Mouse (Mus musculus) embryonic facial prominence, embryonic 11.5 days (tissue): ENCODE measurements around the gene Angptl6. TPM values are rescaled to one million over a fixed set of nuclear protein-coding genes. Genes with fewer than 3 reads are reported as not detected.

Experiments used
- ATAC-seq: fragments of 200-750 bp; cut with Nextera tagmentation; replicated peaks from 2 replicates; pipeline ENCODE4 v1.8.0; 2017; ENCODE audit warnings: low read depth; ENCODE audit not compliant: insufficient number of reproducible peaks, low FRiP score, low TSS enrichment
- DNase-seq: peaks from one replicate; pipeline ENCODE4 v3.0.0-alpha.2; 2015; ENCODE audit warnings: low spot score
- H3K27ac ChIP-seq: fragments of 300-500 bp; sonication (generic); replicated peaks from 2 replicates; pipeline ENCODE4 v1.5.1; 2014; ENCODE audit warnings: mild to moderate bottlenecking, low read depth, low read length, control low read depth
- H3K27me3 ChIP-seq: fragments of 300-500 bp; sonication (generic); 2 replicates; pipeline ENCODE4 v1.6.1; 2014; ENCODE audit warnings: mild to moderate bottlenecking, low read length, moderate library complexity, mixed read lengths; ENCODE audit not compliant: control insufficient read depth, insufficient read depth
- H3K36me3 ChIP-seq: fragments of 300-500 bp; sonication (generic); replicated peaks from 2 replicates; pipeline ENCODE4 v1.6.1; 2014; ENCODE audit warnings: low read depth, mild to moderate bottlenecking, low read length, moderate library complexity, mixed read lengths; ENCODE audit not compliant: control insufficient read depth, insufficient read depth
- H3K4me1 ChIP-seq: fragments of 300-500 bp; sonication (generic); 2 replicates; pipeline ENCODE4 v1.6.1; 2014; ENCODE audit warnings: low read length, mixed read lengths; ENCODE audit not compliant: control insufficient read depth, insufficient read depth
- H3K4me2 ChIP-seq: fragments of 300-500 bp; sonication (generic); 2 replicates; pipeline ENCODE4 v1.6.1; 2014; ENCODE audit warnings: low read depth, mild to moderate bottlenecking, control low read depth, low read length, moderate library complexity
- H3K4me3 ChIP-seq: fragments of 300-500 bp; sonication (generic); 2 replicates; pipeline ENCODE4 v1.5.1; 2014; ENCODE audit warnings: low read depth, low read length, control low read depth
- H3K9ac ChIP-seq: fragments of 300-500 bp; sonication (generic); replicated peaks from 2 replicates; pipeline ENCODE4 v1.6.1; 2014; ENCODE audit warnings: mild to moderate bottlenecking, control low read depth, low read length
- H3K9me3 ChIP-seq: fragments of 300-500 bp; sonication (generic); replicated peaks from 2 replicates; pipeline ENCODE4 v1.6.1; 2016; ENCODE audit warnings: mild to moderate bottlenecking, low read length, inconsistent platforms, mixed read lengths; ENCODE audit not compliant: control insufficient read depth
- WGBS: fragments of 180-500 bp; shearing (Covaris S2); extraction: QIAGEN DNeasy Blood & Tissue Kit; methylation state at CpG from one replicate; pipeline ENCODE4 v1.1.7; 2014; 5-methylcytosine and 5-hydroxymethylcytosine counted together
- polyA plus RNA-seq: library from polyadenylated mRNA; unstranded; fragments of >200 nt; fragmentation: Nextera tagmentation; extraction: Ambion mirVana; gene quantifications from 2 replicates; pipeline ENCODE4 v1.2.1, GENCODE M21; 2014

Gene Angptl6
- polyA plus RNA-seq, 1 experiment from 2014 or later, result 3.2 TPM

DNA sequence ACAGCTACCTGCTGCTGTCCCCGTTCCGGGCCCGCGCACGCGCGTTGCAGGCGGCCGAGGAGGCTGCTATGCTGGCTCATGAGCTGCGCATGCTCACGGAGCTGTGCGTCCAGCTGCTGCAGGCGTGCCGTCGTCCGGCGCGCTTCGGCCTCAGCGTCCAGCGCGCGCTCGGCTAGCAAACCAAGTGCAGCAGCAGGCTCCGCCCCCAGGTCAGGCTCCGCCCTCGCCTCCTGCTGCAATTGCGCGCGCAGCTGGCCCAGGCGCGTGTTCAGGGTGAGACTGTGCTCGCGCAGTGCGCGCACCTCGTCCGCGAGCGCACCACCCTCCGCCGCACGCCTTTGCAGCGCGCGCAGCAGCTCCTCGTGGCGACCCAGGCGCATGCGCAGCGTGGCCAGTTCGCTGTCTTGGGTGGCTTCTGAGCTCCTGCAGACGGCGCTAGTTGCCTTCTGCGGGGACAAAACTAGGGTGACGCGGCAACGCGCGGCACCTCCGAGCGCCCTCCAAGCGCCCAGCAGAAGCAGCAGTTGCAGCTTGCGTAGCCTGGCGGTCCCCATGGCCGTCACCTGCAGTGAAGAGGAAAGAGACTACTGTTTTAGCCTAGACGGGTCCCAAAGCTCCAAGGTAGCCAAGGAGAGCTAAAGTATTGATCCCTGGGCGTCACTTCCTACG, 1.4 kb downstream of the Angptl6 start:
- Histone ChIP-seq H3K9ac (peak overlapping the region; percentile 72), H3K4me3 (peak overlapping the region; percentile 38), H3K27ac (peak overlapping the region; percentile 70), H3K36me3 (no peaks in the 10 kb centered on the region), H3K4me1 (no peaks in the 10 kb centered on the region), H3K4me2 (peak overlapping the region; percentile 66), H3K9me3 (no peaks in the 10 kb centered on the region), H3K27me3 (no peaks in the 10 kb centered on the region)
- under 1% methylated on average over 68 of the region's 69 CpGs for WGBS
- peak; percentile 95 for ATAC-seq
- peak; percentile 99 for DNase-seq

- DNase-seq, result no peak
- WGBS, result 34% methylated on average over 14 of the region's 14 CpGs
- Histone ChIP-seq H3K4me2 (peak overlapping the region; percentile 40), H3K4me3 (peak overlapping the region; percentile 38), H3K4me1 (no peaks in the 10 kb centered on the region), H3K9ac (peak overlapping the region; percentile 32; the same call in 1 of the 2 replicates), H3K9me3 (no peaks in the 10 kb centered on the region), H3K27ac (no peak overlapping the region), H3K36me3 (no peaks in the 10 kb centered on the region), H3K27me3 (no peaks in the 10 kb centered on the region)
- ATAC-seq, result 0 out of 2 replicates have a peak, but pooled peaks have one; percentile 2
These were observed 2.1 kb downstream of the Angptl6 start for GRCm38 (mm10) chr9:20877118-20878040.

DNA sequence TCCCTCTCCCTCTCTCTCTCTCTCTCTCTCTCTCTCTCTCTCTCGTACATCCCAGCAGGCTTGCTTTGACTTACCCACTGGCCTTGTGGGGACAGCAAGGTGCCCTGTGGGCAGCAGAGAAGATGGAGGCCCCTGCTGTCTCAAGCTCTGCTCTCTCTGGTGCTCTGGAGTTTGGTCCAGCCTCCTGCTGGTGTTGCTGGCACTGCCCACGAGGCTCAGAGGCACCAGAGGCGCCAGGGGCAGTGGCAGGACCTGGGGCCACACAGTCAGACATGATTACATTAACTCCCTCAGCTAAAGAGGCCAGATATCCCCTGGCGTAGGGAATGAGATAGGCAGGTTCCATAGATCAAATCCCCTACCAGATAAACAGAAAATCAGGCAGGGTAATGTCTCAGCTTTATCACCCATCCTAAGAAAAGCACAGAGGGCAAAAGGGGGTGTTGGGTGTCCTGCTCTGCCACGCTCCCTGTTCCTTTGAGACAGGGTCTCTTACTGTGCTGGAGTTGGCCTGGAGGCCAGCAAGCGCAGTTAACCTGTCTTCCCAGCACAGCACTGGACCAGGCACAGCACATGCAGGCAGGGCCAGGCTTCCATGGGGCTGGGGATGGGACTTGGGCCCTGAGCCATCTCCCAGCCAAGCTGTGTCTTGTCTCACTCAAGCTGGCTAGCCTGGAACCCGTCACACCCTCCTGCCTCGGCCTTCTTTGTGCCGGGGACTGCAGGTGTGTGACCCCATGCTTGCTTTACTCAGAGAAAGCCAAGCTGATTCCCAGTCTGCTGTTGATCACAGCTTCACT, 3.0 kb downstream of the Angptl6 start:
- ATAC-seq (no peak), DNase-seq (no peak)
- no peaks in the 10 kb centered on the region for H3K9me3 ChIP-seq
- no peaks in the 10 kb centered on the region for H3K27me3 ChIP-seq
- H3K4me1 ChIP-seq, result no peaks in the 10 kb centered on the region
- no peaks in the 10 kb centered on the region for H3K36me3 ChIP-seq
- no peak overlapping the region for H3K4me2 ChIP-seq
- H3K27ac ChIP-seq, result no peak overlapping the region
- H3K4me3 ChIP-seq, result no peak overlapping the region
- no peak overlapping the region for H3K9ac ChIP-seq
- 71% methylated on average over 8 of the region's 9 CpGs for WGBS

- Histone ChIP-seq H3K9me3 (no peaks in the 10 kb centered on the region), H3K4me1 (no peaks in the 10 kb centered on the region), H3K4me2 (no peak overlapping the region), H3K9ac (no peak overlapping the region), H3K36me3 (no peaks in the 10 kb centered on the region), H3K27me3 (no peaks in the 10 kb centered on the region; the same call in 1 of the 2 replicates), H3K27ac (no peak overlapping the region), H3K4me3 (no peak overlapping the region)
- DNase-seq, result peak; percentile 38
- no peak for ATAC-seq
- 67% methylated on average over 23 of the region's 23 CpGs for WGBS
These were observed 4.3 kb downstream of the Angptl6 start for GRCm38 (mm10) chr9:20875021-20875790.

DNA sequence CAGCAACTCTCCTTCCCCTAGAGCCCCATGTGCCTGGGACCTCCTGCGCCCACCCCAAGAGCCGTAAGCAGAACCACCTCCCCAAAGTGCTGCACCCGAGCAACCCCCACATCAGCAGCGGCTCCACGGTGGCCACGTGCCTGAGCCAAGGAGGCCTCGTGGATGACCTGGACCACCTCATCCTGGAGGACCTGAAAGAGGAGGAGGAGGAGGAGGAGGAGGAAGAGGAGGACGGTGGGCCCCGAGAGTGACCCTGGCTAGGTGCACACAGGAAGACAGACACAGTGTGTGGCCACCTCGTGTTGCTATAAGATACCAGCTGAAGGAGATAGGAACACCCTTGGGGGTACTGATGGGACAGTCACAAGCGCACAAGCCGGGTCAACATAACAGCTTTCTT, 6.0 kb downstream of the Angptl6 start:
- H3K4me1 ChIP-seq, result no peaks in the 10 kb centered on the region
- ATAC-seq, result no peak
- no peaks in the 10 kb centered on the region for H3K9me3 ChIP-seq
- no peak overlapping the region for H3K27ac ChIP-seq
- no peak overlapping the region for H3K9ac ChIP-seq
- H3K4me2 ChIP-seq, result no peak overlapping the region
- DNase-seq, result no peak
- H3K36me3 ChIP-seq, result no peaks in the 10 kb centered on the region
- WGBS, result 87% methylated on average over 12 of the region's 12 CpGs
- no peak overlapping the region for H3K4me3 ChIP-seq
- H3K27me3 ChIP-seq, result peaks cover 12% of the 10 kb centered on the region

DNA sequence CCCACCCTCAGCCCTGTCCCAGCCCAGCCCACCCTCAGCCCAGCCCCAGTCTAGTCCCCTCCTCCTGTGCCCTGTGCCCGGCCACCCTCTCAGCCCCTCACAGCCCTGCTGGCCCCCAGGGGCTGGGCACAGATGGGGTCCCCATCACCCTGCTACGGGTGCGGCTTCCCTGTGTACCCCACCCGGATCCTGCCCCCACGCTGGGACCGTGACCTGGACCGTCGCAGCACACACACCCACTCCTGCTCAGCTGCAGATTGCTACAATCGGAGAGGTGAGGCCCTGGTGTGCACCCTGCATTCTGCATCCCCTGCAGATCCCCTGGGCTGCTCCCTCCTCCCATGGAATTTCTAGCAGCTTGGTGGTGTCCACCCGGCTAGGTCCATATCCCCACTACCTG, 6.5 kb downstream of the Angptl6 start:
- Histone ChIP-seq H3K27me3 (peaks cover 17% of the 10 kb centered on the region), H3K9me3 (no peaks in the 10 kb centered on the region), H3K36me3 (no peaks in the 10 kb centered on the region), H3K4me2 (no peak overlapping the region), H3K27ac (no peak overlapping the region), H3K4me3 (no peak overlapping the region), H3K4me1 (no peaks in the 10 kb centered on the region), H3K9ac (no peak overlapping the region)
- WGBS, result 89% methylated on average over 10 of the region's 10 CpGs
- no peak for ATAC-seq
- no peak for DNase-seq
